Mouse (Mus musculus): ENCODE measurements around the gene Rerg.

Gene Rerg

DNA sequence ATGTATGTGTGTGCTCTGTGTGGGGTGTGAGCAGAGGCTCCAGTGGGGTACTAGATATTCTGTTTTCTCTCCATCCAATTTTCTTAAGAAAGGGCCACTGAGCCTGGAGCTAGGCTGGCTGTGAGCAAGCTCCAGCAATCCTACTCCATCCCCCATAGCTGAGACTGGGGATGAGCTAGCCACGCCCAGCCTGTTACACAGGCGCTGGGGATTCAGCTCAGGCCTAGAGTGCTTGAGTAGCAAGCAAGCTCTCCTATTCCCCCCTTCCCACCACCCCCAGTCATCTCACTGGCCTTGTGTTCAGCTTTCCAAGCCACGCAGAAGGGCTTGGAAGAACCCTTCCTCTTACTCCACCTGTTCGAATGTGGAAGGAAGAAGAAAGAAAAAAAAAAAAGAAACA is 7.2 kb downstream of the Rerg start:
- peak; percentile 87 for DNase-seq (ENCODE audit: low read depth, low spot score)

DNA sequence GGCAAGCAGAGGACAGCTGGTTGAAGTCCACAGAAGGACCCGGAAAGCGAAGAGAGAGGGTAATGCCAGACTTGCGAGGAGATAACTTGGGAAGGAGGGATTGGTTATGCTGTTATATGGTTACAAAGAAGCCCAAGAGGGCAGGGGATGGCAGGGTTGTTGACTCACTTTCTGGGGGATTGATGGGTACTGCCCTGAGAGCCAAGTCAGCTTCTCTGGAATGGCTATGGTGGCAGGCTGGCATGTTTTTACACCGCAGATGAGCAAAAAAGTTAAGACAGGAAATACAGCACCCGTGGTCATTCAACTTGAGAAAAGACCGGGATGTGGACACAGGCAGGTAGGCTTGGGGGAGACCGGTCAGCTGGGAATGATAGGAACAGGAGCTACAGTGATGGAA is 7.8 kb downstream of the Rerg start:
- no peak for DNase-seq (ENCODE audit: low read depth, low spot score)

DNA sequence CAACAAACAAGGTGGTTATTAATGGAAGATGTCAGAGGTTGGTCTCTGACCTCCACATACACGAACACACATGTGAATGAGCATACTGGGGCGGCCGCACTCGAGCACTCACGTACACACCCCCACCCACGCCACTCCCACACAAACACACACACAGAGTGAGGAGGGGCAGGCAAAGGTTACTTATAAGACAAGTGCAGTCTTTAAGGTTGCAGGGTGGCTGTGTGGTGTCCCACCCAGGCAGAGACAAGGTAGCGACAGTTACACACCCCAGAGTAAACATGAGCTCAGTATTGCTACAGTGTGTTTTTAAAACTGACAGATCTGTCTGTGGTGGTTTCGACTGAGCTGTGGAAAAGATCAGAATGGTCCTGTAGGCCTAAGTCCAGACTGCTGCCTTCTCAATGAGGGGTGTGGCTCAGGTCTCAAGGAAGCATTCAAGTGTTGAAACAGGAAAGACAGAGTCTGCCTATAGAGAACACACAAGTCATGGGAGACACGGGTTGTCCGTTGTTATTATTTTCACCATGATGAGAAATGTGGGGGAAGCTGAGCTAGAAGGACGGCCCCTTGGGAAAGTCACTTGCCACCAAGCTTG is 8.7 kb downstream of the Rerg start:
- peak; percentile 49 for DNase-seq (ENCODE audit: low read depth, low spot score)

DNA sequence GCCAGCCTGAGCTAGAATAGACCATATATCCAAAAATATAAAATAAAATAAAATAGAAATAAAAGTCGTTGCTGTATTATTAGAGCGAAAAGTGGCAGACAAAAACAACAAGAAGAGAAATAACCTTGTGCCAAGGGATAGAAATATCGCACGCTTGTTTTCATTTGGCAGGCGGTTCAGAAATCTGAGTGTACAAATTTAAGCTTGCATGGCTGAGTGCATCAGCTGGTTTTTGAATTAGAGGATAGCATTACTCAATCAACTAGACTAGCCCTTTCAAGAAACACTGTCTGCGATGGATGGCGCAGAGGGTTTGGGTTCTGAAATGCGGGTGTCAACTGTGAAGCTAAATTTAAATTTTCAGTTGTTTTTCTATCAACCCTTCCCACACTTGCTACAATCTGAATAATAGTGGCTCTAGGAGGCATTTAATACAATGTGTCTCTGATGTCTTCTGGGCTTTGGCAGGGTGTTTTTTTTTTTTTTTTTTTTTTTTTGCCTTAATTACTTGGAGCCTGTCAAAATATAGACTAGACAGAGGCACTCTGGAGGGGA is 10.8 kb downstream of the Rerg start:
- DNase-seq (ENCODE audit: low read depth, low spot score): no peak

DNA sequence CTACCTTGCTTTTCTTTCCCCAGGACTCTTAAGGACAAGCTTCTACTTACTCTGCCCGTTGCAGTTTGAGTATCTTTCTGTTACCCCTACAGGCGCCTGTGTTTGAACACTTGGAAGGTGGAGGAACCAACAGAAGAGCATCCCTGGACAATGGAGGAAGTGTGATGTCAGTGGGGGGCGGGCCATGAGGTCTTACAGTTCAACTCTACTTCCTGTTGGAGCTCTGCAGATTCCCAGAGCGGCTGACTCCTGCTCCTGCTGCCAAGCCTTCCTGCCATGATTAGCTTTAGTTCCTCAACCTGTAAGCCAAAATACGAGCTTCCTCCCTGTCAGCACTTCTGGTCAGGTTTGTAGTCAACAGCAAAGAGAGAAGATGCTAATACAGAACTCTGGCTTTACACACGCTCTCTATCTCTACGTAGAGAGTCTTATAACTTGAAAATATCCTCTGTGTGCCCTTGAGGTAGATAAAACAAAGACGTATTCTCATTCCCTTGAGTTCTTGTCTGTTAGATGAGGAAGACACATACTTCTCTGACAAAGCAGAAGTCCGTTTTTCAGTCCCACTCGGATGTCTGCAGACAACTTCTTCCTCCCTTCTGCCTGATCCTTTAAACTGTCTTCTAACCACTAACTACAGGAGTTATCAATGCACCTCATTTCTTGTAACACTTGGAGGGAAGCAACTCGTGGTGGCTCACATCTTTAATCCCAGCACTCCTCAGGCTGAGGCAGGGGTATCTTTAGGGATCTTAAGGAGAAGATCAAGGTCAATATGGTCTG is 13.7 kb downstream of the Rerg start:
- DNase-seq (ENCODE audit: low read depth, low spot score): peak; percentile 75

DNA sequence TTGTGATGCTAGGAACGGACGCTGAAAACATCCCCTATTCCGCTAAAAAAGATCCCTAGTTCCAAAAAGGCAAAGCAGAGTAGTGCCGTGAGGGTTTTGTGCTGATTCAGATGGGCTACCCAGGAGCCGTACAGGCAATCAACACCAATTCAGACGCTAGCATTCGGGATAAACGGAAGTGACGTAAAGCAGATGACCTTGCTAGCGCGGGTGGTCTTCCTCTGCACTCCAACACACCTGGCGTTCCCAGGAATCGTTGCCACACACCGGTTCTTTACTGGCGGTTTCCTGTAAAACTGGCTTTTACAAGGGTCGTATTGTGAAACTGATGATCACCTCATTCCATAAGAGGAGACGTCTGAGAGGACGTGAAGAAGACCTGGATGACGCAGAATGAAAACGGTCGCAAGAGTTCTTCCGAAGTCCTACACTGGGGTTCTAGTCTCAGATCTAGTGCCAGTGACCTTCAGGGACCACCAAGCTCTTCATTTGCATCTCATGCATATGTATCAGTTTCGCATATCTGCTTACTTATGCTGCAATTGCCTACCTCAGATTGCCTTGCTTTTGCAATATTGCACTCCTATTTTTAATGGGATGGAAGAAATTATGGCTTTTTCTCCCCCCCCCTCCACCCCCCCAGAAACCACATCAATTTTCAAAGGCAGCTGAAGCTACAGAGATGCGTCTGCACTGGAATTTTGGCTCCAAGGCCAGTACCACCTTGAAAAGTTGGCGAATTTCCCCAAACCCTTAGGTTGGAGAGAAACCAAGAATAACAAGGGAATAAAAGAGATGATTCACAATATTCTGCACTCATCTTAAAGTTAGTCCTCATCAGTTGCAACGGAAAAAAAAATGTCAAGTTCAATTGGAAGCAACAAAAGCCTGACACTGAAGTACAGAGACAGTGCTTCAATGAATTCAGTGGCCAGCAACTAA is 14.8 kb downstream of the Rerg start:
- peak; percentile 90 for DNase-seq (ENCODE audit: low read depth, low spot score)

DNA sequence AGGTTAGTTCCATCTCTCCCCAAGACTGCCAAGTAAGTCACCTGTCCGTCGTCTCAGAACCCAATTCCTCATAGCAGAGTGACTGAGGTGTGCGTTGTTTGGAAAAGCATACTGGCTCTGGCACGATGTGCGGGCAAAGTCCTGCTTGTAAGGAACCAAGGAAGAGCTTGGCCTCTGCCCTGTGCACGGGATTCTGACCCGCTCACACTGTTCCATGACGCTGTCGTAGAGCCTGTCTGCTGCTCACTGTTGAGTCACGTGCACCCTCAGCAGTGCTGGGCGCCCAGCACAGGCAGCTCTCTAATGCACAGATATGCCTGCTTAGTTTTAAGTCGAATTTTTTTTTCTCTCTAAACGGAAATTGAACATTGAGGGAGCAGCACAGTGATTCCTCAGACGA is 17.3 kb downstream of the Rerg start:
- DNase-seq (ENCODE audit: low read depth, low spot score): no peak

DNA sequence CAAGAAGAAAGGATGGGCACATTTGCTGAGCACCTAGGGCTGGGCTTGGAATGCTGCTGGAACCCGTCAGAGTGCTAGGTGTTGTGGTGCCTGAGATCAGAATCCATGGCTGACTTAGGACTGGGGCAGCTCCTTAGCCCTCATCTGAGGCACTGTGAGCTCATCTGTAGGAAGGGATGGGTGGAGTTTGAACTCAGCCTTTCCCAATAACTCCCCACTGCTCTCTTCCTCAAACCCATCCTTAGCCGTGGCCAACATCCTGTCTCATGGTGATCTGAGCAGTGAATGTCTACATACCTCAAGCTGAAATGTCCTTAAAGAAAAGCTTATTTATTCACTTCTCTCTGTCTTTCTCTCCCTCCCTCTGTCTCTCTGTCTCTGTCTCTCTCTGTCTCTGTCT is 19.3 kb downstream of the Rerg start:
- no peak for DNase-seq (ENCODE audit: low read depth, low spot score)

DNA sequence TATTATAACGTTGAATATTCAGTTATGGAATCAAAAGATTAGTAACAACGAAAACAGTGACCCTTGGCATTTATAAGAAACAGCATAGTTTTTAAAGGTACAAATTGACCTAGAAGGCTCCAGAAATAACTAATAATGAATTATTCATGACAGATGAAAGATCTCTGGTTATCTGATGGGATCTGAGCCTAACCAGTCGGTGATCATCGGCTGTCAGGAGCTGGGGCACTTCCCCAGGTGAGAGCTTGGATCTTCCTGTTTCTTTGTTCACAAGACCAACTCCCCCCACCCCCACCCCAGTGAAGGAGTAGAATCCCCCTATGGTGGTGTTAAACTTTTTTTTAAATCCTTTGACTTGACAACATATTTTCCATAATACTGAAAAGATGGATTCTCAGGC is 20.5 kb downstream of the Rerg start:
- DNase-seq (ENCODE audit: low read depth, low spot score): no peak

DNA sequence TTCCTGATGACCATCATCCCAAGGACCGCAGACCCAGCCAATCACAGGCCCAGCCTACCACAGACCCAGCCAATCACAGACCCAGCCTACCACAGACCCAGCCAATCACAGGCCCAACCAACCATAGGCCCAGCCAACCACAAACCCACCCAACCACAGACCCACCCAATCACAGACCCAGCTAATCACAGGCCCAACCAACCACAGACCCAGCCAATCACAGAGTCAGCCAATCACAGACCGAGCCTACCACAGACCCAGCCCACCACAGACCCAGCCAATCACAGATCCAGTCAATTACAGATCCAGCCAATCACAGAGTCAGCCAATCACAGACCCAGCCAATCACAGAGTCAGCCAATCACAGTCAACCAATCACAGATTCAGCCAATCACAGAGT is 23.4 kb downstream of the Rerg start:
- peak; percentile 40 for DNase-seq (ENCODE audit: low read depth, low spot score)

DNA sequence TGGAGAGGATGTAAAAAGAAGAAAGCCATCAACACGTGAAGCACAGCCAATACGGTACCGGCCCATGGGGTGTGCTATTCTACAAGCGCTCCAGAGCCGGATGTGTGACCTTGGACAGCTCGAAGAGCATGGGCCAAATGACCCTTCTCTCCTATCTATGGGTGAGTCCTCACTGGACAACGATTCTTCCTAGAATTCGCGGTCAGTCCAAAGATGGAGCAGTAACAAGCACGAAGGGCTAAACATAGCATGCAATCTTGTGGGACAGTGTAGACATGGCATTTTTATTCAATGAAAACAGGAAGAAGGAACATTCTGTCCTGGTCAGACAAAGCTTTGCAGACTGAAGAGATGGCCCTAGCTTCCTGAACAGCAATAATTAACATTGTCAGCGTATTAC is 24.7 kb downstream of the Rerg start:
- no peak for DNase-seq (ENCODE audit: low read depth, low spot score)

DNA sequence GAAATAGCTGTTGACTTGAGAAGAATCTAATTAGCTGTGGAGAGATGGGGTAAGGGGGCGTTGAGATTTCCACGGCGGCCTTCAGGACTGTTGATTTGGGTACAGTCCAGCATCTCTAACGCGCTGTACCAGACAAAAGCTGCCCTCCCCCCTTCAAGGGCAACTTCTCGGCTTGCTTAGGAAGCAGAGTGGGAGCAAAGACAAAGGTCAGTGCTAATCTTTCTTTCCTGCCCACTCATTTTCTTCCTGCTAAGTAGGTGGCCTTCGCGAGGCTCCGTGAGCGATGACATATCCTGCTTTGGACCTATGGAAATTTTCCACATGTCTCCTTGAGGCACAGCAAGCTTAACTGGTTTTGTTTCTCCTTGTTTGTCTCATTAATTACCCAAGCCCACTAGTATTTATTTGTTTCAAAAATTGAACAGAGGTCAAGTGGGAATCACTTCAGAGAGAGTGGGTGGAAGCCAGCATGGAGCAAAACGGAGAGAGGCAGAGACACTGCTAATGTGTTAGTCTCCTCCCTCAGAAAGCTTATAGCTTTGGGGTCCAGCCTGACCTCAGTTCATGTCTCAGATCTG is 25.2 kb downstream of the Rerg start:
- no peak for DNase-seq (ENCODE audit: low read depth, low spot score)

DNA sequence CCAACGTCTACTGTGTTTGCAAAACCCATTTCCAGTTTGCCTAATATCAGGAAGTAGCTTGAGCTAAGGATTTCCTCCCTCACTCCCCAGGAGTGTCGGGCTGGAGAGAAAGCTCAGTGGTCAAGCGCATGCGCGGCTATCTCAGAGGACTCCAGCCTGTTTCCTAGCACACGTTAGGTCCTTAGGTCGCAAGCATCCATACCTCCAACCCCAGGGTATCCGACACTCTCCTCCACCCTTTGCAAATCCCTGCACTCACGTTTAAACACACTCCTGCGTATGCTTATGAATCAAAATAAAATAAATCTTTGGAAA is 25.8 kb downstream of the Rerg start:
- no peak for DNase-seq (ENCODE audit: low read depth, low spot score)

DNA sequence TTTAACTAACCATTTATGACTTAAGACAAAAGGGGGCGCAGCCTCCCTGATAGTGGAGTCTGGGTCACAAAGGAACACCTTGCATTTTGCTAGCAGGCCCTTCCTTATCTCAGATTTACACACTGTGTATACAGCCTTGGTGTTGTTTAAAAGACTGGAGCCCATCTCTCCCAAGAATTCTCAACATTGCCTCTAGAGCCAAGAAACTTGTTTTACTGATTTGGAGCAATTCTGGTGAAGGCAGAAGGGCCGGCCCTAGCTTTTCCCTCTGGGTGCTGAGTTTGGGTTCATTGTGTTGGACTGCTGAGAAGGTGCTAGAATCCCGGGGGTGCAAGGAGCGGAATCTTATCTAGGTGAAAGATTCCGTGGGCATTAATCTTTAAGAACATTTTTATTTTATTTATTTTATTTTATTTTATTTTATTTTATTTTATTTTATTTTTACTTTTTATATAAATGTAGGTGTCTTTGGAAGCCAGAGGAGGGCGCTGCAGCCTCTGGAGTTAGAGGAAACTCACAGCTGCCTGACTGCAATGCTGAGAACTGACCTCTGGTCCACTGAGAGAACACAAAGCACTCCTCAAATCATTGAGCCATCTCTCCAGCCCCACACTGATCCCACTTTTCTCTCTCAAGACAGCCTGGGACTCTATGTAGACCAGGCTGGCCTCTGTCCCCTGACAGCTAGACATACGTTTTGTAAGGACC is 26.3 kb downstream of the Rerg start:
- peak; percentile 71 for DNase-seq (ENCODE audit: low read depth, low spot score)

DNA sequence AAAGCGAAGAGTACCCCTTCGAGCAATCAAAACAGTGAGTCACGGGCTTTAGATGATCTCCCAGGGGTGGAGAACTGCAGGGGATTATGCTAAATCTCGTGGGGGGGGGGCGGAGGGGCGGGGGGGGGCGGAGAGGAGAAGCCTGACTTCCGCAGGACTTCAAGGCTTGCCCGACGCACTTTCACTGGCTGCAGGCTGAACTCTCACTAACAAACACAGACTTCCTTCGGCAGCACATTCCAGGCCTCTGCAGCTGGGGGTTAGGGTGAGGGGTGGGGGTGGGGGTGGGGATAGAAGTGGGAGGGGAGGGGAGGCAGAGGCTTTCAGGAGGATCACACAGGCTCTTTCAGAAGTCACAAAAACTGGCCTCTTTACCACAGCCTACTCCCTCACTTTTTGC is 27.5 kb downstream of the Rerg start:
- DNase-seq (ENCODE audit: low read depth, low spot score): peak; percentile 73

DNA sequence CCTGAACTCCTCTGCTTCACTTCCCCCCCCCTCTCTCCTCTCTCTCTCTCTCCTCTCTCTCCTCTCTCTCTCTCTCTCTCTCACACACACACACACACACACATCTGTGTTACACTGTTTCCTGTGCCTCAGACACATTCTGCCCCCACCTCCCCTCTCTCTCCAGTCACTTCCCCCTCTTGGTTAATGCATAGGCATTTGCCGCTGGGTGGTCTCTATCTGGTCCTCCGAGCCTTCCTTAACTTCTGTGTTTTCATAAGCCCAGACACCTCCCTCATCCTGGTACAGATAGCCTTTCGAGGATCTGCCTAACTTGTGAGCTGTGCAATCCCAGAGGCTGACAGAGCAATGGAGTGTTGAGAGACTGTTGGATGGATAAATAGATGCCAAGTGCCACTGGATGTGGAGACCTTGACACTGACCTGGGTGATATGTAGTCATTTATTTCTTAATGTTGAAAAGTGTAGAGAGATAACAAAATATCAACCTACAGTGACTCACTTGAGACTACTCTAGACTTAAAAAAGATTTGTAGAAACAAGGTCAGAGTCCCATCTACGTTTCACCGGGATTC is 29.0 kb downstream of the Rerg start:
- DNase-seq (ENCODE audit: low read depth, low spot score): no peak

DNA sequence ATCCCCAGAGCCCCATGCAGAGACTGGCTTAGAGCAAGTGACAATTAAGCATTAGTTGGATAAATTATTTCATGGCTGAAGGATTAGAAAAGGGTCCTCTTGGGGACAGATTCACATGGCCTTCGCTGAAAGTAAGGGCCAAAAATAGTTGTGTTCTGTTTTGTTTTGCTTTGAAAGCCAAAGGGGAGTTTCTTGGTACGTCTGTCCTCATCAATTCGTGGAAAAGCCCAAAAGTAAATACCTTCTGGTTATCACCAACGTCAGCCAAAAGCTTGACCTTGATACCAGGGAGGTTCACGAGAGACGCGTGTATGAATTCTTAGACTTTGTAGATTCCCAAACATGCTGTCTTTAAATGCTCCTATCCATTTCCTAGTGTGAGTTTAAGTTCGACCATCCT is 31.5 kb downstream of the Rerg start:
- DNase-seq (ENCODE audit: low read depth, low spot score): no peak

DNA sequence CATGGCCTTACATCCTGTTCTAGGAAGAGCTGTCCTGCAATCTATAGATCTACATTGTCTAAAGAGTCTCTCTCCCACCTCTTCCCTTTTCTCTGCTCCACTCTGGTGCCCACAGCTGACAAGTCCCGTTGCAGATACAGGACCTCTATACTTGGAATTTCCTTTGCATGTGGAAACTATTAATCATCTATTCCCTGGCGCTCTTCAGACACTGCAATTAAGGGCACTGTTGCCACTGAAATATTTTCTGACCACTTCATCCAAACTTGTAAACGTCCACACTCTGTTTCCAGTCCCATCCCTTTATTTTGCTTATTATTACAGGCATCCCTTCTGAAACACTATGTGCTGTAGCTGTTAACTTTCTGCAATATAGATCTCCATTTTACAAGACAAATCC is 31.9 kb downstream of the Rerg start:
- no peak for DNase-seq (ENCODE audit: low read depth, low spot score)

DNA sequence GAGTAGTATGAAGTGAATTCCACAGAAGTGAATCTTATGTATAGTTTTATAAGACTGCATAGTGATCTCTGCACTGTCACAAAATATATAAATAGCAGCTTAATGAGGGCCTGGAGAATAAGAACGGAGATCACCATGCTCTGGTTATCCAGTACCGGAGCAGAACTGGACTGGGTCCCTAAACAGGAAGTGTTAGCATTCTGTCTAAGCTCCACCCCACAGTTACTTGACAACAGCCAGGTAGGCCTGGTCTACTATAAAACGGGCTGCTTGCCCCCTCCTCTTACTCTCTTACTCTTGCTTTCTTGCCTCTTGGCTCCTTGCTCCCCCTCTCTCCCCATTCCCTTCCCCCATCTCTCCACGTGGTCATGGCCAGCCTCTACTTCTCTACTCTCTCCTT is 33.9 kb downstream of the Rerg start:
- DNase-seq (ENCODE audit: low read depth, low spot score): peak; percentile 77

DNA sequence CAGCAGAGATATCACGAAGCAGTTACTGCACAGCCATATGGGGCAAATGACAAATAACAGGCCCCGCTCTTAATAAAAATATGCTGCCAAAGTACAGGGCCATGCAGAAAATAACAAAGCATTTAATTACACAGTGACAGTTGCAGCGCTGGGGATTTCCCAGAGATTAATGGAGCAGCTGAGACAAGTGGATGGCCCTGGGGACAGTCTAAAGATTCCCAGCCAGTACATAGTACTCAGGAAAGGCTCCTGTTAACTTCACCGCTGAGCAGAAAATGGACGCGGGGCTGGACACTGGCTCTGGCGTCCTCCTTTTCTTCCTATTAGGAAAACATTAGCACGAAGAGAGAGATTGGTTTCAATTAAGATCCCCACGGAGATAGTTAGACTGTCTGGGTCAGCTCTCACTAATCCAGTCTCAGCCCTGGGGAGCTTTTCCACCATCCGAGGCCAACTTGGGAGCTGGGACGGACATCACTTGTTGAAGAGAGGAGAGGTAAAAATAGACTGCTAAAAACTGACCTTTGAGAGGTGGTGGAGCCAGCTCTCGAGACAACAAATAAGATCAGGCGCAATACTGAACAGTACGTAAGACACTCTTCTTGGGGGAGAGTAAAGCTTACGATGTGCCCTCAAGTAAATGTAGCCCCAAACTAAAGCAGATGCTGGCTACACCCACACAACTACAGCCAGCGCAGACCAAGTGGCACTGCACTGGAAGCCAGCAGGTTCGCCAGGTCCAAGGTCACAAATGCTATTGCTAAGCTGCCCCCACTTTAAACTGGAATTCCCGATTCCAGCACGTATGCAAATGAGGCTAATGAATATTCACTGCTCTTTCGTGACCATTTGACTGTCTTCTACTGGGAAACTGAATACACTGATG is 34.5 kb downstream of the Rerg start:
- peak; percentile 59 for DNase-seq (ENCODE audit: low read depth, low spot score)
